Mouse (Mus musculus) forelimb bud, embryonic 11.5 days (tissue): ENCODE measurements around the gene Cyp2a5.
"Not testable (repeated sequence)": the region's sequence is repeated elsewhere in the genome, so short reads cannot be mapped to it uniquely, and the experiment has no call there.

Experiments
- DNase-seq: peaks from one replicate; pipeline ENCODE4 v3.0.0-alpha.2; 2012; ENCODE audit warnings: low read depth, low spot score

The Cyp2a5 gene

GRCm38 (mm10) chr7:26835059-26835458 lies at the start of gene Cyp2a5:
Gene Cyp2a5 (plus strand): TSS chr7:26835305.
- DNase-seq: not testable (repeated sequence)

DNA sequence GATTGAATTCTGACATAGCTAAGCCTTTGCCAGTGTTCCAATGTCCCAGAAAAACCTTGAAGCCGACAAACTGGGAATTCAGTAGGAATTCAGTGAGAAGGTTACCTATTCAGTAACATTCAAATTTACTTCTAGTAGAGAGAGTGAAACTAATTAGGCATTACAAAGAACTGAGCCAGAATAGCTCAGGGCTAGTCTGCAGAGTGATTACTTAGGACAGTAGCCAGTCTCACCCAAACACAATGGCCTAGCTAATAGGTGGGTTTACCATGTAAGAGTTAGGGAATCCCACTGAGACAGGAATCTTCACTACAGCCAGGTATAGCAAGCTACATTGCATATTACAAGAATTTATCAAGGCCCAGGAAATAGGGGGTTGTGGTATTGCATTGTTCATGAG lies 49.1 kb upstream of the Cyp2a5 start:
- not testable (repeated sequence) for DNase-seq

DNA sequence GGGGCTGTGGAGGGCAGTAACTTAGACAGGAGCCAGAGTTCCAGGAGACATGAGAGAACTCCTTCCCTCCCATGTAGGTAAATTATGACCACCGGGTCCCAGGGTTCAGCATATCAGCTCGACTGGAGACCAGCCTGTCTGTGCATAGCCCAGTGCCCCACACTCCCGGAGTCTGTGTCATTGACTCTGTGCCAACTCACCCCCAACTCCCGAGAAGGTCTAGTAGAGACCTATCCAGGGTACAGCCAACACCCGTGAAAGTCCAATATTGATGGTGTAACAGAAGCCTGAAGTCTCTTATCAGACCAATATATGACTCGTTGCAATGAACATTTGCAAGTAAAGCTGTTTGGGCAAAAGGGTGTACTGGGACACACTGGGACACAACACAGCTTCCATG lies 45.1 kb upstream of the Cyp2a5 start:
- DNase-seq: no peak

DNA sequence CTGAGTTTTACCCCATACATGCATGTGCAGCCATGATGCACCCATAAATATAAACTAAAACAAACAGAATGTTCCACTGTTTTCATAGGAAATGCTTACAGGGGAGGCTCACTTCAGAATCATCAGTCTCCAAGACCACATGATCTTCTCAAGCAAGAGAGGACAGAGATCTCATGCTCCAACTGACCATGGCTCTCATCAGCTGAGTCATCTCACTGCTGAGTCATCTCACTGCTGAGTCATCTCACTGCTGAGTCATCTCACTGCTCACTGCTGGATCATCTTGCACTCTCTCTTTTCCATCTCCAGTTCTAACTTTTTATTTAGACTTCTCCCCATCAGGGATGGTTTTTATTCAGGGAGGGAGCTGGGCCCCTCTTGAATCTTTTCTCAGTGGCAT lies 35.0 kb upstream of the Cyp2a5 start:
- no peak for DNase-seq

DNA sequence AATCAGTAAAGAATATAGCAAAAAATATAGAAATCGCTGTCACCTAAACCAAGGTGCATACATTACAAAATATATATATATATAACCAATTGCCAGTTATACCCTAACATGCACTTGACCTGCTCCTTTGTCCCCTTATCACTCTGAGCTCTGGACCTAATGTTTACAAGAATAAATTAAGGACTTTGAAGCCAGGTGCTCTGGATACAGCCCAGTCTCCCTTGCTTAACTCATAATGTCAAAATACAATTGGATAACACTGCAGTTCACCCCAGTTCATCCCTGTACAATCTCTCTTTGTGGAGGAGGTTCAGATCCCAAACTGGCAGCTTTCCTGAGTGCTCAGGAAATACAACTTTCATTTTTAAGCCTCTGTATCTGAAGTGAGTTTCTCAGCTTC lies 34.1 kb upstream of the Cyp2a5 start:
- DNase-seq: no peak

GRCm38 (mm10) chr7:26808592-26808991 lies 26.5 kb upstream of the Cyp2a5 start, which contains the start of gene Cyp2g1:
Gene Cyp2g1 (plus strand): TSS chr7:26808892.
- DNase-seq: no peak

GRCm38 (mm10) chr7:26831556-26832292 lies 3.4 kb upstream of the Cyp2a5 start:
- DNase-seq: not testable (repeated sequence)

- DNase-seq: not testable (repeated sequence)
Measured at GRCm38 (mm10) chr7:26832668-26833067, 2.4 kb upstream of the Cyp2a5 start.

DNA sequence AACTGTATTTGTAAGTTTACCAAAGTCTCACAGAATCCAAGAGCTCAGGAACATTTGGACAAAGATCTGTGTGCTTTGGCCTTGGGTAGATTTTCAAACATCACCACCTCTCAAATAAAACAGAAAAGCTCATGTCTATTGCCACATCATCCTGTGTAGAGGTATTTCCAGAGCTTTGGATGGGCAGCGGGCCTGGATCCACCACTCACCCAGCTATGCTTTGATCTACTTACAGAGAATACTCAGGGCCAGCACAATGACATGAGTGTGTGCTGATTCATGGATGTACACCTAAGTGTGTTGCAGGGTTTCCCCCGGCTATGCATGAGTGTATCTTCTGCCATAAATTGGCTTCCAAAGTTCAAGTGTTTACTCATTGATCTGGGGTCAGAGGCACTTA lies 8.3 kb downstream of the Cyp2a5 start:
- not testable (repeated sequence) for DNase-seq

GRCm38 (mm10) chr7:26850063-26850462 lies 15.0 kb downstream of the Cyp2a5 start:
- not testable (repeated sequence) for DNase-seq

DNA sequence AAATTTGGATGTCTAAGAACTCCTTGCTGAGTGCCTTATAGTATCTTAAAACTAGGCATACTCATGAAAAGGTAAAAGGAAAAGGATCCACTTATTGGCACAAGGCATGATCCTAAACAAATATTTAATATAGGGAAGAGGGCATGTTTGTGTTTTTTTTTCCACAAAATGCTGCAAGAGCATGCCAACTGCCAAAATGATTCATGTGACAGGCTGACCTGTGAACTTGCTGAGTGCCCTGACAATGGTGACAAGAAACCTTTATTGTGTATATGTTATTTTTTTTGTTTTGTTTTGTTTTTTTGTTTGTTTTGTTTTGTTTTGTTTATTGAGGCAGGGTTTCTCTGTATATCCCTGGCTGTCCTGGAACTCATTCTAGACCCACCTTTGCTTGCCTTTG lies 43.5 kb downstream of the Cyp2a5 start:
- DNase-seq: not testable (repeated sequence)

DNA sequence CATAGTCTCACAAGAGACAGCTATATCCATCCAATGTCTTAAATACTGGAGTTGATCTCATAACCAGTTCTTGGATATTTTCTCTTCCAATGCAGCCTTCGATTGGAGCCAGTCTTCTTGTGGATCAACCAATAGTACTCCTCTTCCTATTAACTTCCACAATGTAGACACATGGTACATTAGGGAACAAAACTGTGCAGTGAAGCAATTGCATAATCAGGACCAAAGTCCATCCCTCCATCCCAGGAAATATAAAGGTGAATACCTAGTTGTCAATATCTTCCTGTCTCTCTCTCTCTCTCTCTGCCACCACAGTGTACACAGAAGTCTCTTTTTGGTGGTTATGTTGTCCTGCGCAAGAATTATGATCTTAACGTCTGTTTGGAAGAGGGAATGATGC lies 45.5 kb downstream of the Cyp2a5 start:
- not testable (repeated sequence) for DNase-seq
